Mouse (Mus musculus): ENCODE data around the gene 1110004F10Rik.

1110004F10Rik gene

DNA sequence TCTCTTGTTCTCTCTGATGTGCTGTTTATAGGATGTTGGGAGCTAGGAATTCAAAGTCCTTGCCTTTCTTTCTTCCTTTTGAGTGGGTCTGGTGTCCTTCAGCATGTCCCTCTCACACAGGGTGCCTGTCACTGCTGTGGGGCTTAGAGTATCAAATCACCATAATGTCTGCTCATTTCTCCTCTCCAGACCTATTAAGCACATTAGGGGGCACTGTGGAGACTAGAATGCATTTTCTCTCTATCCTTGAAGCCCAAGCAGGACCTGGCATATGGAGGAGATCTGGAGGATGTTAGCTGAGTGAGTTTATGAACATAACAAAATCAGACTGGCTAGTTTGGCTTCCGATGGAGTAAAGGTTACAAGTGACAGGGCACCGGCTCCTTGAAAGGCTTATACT lies 107.9 kb downstream of the 1110004F10Rik start:
- DNase-seq, result peak in 1 of 2 experiments; percentile 35

DNA sequence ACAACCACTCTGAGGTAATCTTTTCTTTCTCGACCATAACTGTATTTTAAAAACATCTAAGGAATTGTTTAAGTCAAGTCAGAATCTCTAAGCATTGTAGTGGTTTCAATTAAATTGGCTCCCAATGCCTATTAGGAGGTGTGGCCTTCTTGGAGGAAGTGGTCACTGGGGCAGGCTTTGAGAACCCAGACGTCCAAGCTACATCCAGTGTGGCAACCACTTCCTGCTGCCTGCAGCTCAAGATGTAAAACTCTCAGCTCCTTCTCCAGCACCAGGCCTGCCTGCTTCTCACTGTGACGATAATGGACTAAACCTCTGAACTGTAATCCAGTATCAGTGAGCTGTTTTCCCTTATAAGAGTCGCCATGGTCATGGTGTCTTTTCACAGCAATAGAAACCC lies 110.4 kb downstream of the 1110004F10Rik start:
- no peak for DNase-seq

DNA sequence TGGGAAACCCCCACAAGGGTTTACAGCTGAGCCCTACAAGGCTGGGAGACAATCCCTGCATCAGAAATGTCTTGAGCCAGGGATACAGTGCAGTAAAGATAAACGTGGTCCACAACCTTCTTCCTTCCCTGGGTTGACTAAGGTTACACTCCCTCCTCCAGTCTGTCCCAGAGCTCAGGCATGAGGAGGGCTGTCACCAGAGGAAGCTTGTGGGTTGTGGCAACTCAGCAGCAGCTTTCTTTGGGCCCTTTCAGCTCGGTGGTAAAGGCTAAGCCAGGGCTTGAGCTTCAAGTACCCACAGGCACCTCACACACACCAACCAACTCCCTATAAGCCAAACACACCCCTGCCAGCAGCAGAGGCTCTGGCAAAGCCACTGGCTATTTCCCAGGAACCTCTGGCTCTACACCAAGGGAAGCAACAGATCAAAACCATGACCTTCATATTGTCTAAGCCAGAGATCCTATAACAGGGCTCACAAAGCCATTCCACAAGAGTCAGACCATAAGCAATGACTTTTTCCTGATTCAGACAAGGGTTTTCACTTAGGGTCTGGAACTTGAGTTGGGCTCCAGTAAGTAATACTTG lies 114.7 kb downstream of the 1110004F10Rik start:
- DNase-seq, result no peak
